Mouse (Mus musculus) CD8-positive naive resting alpha-beta T cell, adult 2 months (primary cell): ENCODE results near the gene Spg21.

Source experiments
- DNase-seq, 2 experiments: peaks; one replicate each; pipeline ENCODE4 v3.0.0; 2022; ENCODE audit warnings: low read depth in 2 of 2, low spot score in 2 of 2

Gene Spg21

DNA sequence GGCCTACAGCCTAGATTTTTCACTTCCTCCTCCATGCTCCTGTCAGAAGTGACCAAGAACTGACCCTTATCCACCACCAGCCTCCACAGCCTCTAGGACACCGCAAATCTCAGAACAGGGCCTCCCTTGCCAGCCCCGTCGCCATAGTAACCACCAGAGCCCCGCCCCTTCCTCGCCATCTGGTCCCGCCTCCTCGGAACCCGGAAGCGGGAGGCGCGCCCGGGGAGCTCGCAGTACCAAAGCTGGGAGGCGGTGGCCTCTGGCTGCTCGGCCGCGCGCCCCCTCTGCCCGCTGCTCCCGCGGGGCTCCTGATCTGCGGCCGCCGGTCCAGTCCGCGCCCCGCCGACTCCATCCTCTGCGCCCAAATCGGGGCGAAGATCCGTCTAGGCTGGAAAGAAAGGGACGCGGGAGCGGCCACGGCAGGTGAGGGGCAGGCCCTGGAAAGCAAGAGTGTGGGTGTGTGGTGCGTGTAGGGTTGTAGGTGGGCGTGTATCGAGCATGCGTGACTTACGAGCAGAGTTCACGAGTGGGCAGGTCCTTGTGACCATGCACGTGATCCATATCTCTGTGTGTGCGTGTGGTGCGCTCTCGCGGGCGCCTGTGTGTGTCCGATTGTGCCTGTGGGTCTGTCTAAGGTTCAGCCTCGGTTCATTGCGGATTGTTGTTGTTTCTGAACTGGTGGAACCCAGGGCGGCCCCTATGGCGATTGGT lies at the start of gene Spg21:
Gene Spg21 (plus strand): TSS at position 216 of the 711 bp plus-strand sequence.
- DNase-seq: peak; percentile 84 to 95

DNA sequence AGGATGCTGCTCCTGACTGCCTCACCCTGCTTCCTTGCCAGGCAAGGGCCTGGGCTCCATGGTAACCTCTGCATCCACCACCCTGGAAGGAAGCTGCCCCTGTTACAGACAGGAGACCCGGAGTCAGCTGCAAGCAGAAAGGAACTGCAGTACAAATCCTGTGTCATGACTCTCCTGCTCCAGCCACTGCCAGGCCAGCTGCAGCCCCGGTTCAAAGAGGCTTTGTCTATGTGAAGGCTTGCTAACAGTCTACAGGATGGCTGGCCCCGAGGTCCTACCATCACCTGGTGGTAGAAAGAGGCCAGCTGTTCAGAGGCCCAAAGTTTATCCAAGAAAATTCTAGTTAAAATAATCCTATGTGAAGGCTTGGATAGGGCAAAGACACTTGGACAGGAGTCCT lies 49.4 kb upstream of the Spg21 start:
- no peak for DNase-seq

- no peak for DNase-seq
Observed at GRCm38 (mm10) chr9:65417738-65418137, 43.0 kb upstream of the Spg21 start.

- no peak for DNase-seq
Observed at GRCm38 (mm10) chr9:65419633-65420032, 41.1 kb upstream of the Spg21 start.

- no peak for DNase-seq
Observed at GRCm38 (mm10) chr9:65422760-65423501, 37.8 kb upstream of the Spg21 start, which contains the start of gene Slc51b. Slc51b (minus strand) TSS chr9:65422955.

- DNase-seq: no peak
Observed at GRCm38 (mm10) chr9:65424393-65424792, 36.4 kb upstream of the Spg21 start.

- no peak for DNase-seq
Observed at GRCm38 (mm10) chr9:65427511-65427910, 33.2 kb upstream of the Spg21 start.

- no peak for DNase-seq
Observed at GRCm38 (mm10) chr9:65428003-65428402, 32.7 kb upstream of the Spg21 start.

- DNase-seq: no peak
Observed at GRCm38 (mm10) chr9:65430401-65430800, 30.3 kb upstream of the Spg21 start.

DNA sequence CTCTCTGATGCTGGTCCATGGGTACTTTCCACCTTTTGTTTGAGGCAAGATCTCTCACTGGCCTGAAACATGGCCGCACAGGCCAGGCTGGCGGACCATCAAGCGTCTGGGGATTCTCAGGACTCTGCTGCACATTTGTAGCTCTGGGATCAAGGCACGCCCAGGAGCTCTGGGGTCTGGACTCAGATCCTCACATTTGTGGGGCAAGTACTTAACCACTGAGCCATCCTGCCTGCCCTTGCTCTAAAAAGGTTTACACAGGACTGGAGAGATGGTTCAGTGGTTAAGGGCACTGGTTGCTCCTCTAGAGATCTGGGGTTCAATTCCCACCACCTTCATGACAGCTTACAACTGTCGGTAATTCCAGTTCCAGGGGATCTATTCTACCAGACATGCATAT lies 29.8 kb upstream of the Spg21 start:
- no peak for DNase-seq

DNA sequence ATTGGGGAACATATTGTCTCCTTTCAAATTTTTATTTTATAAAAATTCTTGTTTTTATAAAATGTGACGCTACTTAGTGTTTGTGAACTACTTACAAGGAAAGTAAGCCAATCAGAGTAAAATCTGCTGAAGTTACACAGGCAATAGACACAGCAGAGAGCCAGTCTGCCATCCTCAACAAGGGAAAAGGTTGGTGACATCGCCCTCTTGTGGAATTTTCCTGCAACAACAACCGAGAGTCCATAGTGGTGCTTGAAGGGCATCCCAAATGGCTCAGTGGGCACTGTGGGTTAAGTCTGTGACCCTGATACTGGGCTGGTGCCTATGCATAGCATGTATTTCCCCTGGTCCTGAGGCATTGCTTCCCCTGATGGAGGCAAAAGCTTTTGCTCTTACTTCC lies 28.5 kb upstream of the Spg21 start:
- DNase-seq: peak; percentile 68 to 79

GRCm38 (mm10) chr9:65434140-65434539 lies 26.6 kb upstream of the Spg21 start:
- peak; percentile 9 to 58 for DNase-seq

DNA sequence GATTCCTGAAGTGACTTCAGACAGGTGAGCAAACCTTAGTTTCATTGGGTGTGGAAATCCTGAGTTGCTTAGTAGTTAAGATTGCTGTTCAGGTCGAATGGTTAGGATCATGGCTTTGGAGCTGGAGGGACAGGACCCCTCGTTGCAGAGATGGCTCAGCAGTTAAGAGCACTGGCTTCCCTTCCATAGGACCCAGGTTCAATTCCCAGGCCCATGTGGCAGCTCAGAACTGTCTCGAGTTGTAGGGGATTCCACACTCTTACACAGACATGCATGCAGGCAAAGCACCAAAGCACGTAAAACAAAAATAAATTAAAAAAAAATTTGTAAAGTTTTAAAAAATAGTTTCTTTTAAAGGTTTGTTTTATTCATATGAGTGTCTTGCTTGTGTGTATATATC lies 25.5 kb upstream of the Spg21 start:
- DNase-seq: no peak

DNA sequence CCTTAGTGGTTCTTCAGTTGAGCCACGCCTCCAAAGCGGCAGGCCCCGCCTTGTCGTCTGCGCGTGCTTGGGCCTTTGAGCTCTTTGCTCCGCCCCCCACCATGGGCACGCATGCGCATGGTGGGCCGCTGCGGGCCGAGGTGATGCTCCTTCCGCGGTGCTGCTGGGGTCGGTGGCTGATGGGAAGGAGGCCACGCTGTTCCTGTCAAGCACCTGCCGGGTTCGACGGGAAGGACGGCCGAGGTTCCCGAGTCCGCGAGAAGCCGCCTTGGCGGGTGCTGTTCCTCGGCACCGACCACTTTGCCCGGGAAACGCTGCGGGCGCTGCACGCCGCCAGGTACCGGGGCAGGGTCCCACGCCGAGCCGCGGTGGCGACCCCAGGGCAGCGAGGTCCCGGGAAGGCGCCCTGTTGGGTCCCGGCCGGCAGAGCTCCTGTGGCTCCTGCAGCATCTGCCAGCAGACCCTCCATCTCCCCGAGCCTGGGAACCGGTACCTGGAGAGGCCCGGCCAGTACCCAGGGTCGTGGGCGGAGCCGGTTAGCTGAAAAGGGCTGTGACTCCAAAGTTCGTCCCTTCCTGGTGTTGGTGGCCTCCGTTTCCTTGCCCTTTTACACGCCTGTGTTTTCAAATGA lies 25.0 kb upstream of the Spg21 start, which contains the start of gene Mtfmt:
Gene Mtfmt (plus strand): TSS at position 112 of the 631 bp plus-strand sequence.
- DNase-seq: peak; percentile 93 to 97

DNA sequence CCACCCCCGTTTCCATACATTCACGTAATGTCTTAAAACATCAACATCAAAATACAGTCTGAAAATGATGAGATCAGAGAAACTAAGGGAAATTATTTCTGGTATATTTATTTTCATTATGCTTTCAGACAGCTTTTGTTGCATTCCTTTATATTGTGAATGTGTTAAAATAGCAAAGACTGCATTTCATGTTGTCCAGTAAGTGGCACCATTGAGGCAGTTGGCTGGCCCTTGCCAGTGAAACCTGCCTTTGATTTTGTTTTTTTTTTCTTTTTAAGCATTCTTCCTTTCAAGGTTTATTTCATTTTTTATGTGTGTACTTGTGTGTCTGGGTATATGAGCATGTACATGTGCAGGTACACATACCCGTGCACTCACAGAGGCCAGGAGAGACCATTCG lies 16.1 kb upstream of the Spg21 start:
- DNase-seq: no peak

DNA sequence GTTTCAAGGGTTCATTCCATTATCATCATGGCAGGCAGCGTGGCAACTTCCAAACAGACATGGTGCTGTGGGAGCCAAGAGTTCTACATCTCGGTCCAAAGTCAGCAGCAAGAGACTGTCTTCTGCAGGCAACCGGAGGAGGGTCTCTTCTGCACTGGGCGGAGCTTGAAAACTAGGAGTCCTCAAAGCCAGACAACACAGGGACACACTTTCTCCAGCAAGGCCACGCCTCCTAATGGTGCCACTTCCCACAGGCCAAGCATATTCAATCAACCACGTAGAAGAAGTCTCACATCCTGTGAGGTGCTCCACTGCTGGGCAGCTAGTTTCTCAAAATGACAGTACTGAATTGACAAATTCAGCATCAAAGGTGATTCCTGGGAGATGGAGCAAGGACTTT lies 12.8 kb upstream of the Spg21 start:
- DNase-seq: no peak

DNA sequence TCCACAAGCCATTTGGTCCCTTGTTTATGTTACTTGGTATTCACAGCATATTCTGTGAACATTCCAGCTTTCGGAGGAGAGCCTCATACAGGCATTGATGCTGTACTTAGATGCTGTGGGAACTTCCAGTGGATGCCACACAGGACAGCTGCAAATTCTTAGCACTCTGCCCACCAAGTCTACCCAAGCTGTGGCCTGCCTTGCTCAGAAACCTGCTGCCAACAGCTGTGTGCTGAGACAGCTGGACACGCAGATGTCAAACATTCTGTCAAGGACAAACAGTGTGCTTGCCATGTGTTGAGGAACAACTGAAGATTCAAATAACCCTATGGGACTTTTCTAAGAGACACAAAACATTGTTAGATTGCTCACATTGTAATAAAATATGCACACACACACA lies 1.8 kb upstream of the Spg21 start:
- DNase-seq: no peak

DNA sequence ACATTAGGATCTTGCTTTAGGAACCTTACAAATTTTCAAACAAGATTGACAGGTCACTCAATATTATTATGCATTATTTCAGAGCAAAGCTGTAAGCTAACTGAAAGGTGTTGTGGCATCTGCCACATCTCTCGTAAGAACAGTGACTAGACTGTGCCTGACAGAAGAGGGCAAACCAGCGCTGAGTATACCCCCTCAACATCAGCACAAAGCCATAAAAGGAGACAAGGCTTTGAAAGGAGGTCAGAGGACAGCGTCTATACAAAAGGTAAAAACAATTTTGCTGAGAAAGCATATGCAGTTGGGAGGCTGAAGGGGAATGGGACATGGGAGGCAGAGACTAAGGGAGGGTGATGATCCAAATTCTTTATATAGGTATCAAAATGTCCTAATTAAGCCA lies 549 bp upstream of the Spg21 start:
- DNase-seq: no peak

GRCm38 (mm10) chr9:65462544-65462943 lies 1.8 kb downstream of the Spg21 start:
- no peak for DNase-seq

- DNase-seq: no peak
Observed at GRCm38 (mm10) chr9:65464161-65464560, 3.4 kb downstream of the Spg21 start.

GRCm38 (mm10) chr9:65465241-65465640 lies 4.5 kb downstream of the Spg21 start:
- no peak for DNase-seq

DNA sequence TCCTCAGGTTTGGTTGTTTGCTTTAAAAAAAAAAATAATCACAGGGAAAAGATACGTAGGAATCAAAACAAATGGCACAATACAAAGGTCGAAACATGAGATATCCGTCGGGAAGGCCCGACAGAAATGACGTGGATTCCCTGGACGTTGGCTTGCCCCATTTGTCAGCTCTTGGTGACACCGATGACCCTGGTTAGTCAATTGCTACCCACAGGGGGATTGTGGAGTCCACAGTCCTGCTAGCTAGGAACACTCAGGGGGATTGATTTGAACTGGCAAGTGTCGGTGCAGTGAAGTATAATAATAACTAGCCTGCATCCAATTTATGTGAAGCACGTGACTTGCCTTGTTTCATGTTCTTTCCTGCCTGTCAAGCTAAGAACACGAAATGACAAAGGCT lies 6.9 kb downstream of the Spg21 start:
- DNase-seq: no peak
